Mouse (Mus musculus) liver, adult 2 months (tissue): ENCODE results near the gene Apom. TPM values are rescaled to one million over a fixed set of nuclear protein-coding genes. Genes with fewer than 3 reads are reported as not detected.
A peak's percentile ranks its signal among the peaks of the same experiment; 100 is the strongest.

Experiments used
- DNase-seq: peaks from one replicate; pipeline ENCODE4 v3.0.0-alpha.2; 2011; ENCODE audit warnings: low read depth, low spot score; ENCODE audit errors: extremely low read depth
- H3K27ac ChIP-seq: fragments of 200-500 bp; replicated peaks from 2 replicates; pipeline ENCODE4 v1.5.1; 2012; ENCODE audit warnings: low read depth, mild to moderate bottlenecking, control low read depth, inconsistent platforms, low read length; ENCODE audit not compliant: insufficient read depth
- H3K27me3 ChIP-seq: fragments of 200-500 bp; 2 replicates; pipeline ENCODE4 v1.6.1; 2012; ENCODE audit warnings: mild to moderate bottlenecking, moderate library complexity, low read length, inconsistent platforms; ENCODE audit not compliant: control insufficient read depth, insufficient read depth
- H3K36me3 ChIP-seq: fragments of 200-500 bp; 2 replicates; pipeline ENCODE4 v1.6.1; 2012; ENCODE audit warnings: low read length, inconsistent platforms; ENCODE audit not compliant: control insufficient read depth, insufficient read depth
- H3K4me1 ChIP-seq: fragments of 200-500 bp; 2 replicates; pipeline ENCODE4 v1.6.1; 2011; ENCODE audit warnings: low read length; ENCODE audit not compliant: control insufficient read depth, insufficient read depth
- H3K4me3 ChIP-seq: fragments of 200-500 bp; 2 replicates; pipeline ENCODE4 v1.5.1; 2011; ENCODE audit warnings: low read depth, mild to moderate bottlenecking, control low read depth, low read length, moderate library complexity; ENCODE audit not compliant: insufficient read depth
- H3K79me2 ChIP-seq: fragments of 200-500 bp; 2 replicates; pipeline ENCODE4 v1.6.1; 2012; ENCODE audit warnings: inconsistent platforms, mild to moderate bottlenecking, low read length, moderate library complexity; ENCODE audit not compliant: control insufficient read depth, insufficient read depth
- H3K9ac ChIP-seq: fragments of 200-500 bp; 2 replicates; pipeline ENCODE4 v1.6.1; 2012; ENCODE audit warnings: low read depth, mild to moderate bottlenecking, control low read depth, inconsistent platforms, low read length
- CTCF ChIP-seq: fragments of 200-500 bp; IDR thresholded peaks from 2 replicates; pipeline ENCODE4 v1.5.1; 2011; ENCODE audit warnings: low read depth, low read length, control low read depth
- POLR2A ChIP-seq: fragments of 200-500 bp; IDR thresholded peaks from 2 replicates; pipeline ENCODE4 v1.6.1; 2011; ENCODE audit warnings: low read length, control low read depth; ENCODE audit not compliant: insufficient read depth; ENCODE audit errors: extremely low read depth
- WGBS: fragments of 180-500 bp; shearing (Covaris S2); methylation state at CpG from one replicate; pipeline ENCODE4 v1.1.7; 2018; 5-methylcytosine and 5-hydroxymethylcytosine counted together
- polyA plus RNA-seq: library from polyadenylated mRNA; depleted of rRNA; stranded (reverse); fragments of >200 nt; gene quantifications from 2 replicates; pipeline ENCODE4 v1.2.3, GENCODE M21; 2012
- total RNA-seq: library from RNA; depleted of rRNA; stranded (reverse); fragments of >200 nt; gene quantifications from 2 replicates; pipeline ENCODE4 v1.2.3, GENCODE M21; 2014

The Apom gene
- total and polyA plus RNA-seq, 2 experiments = 432 to 575 TPM

DNA sequence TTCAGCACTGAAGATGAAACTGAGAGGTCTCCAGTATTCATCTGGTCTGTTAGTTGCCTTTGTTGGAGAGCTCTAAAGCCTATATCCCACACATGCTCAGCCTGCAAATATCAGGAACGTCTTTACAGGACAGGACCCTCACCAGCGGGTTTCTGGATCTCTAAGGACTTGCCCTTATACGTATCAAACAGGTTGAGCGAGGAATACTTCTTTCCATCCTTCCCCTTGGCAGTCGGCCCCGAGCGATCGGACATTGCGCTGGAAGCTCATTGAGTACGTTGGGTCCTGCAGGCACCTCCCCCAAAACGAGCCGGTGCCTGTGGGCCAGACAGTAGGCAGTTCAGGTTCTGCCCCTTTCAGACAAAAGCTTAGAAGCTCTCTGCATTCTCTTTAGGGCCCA lies 30.9 kb upstream of the Apom start:
- Histone ChIP-seq H3K4me3 (no peak overlapping the region), H3K4me1 (peaks cover 5% of the 10 kb centered on the region), H3K27me3 (no peaks in the 10 kb centered on the region), H3K27ac (no peak overlapping the region), H3K9ac (no peak overlapping the region), H3K36me3 (peaks cover 41% of the 10 kb centered on the region), H3K79me2 (peaks cover 39% of the 10 kb centered on the region)
- peak; percentile 49 for DNase-seq
- TF ChIP-seq POLR2A (no peak), CTCF (no peak)
- 8% methylated on average over 12 of the region's 12 CpGs for WGBS

- peaks cover 46% of the 10 kb centered on the region for H3K36me3 ChIP-seq
- 72% methylated on average over 14 of the region's 14 CpGs for WGBS
- no peak overlapping the region for H3K9ac ChIP-seq
Observed at GRCm38 (mm10) chr17:35162121-35162520, 30.3 kb upstream of the Apom start.

DNA sequence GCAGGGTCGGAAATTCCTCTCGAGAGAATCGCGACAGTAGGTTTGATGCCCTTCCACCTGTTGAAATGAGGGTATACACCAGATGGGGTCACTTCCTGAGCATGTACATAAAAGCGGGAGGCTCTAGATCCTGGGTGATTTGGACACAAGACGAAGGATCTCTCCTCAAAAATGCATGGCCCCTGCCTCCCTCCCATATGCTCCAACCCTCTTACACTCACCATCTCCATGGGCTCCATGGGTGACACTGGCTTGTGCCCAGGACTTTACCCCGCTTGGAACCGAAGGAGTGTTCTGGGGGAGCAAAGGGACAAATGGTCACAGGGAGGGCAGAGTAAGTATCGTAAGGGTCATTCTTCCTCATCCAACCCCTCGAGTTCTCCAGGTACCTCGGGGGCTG lies 29.6 kb upstream of the Apom start:
- no peak for DNase-seq
- H3K4me3 ChIP-seq = no peak overlapping the region
- peaks cover 5% of the 10 kb centered on the region for H3K4me1 ChIP-seq
- no peaks in the 10 kb centered on the region for H3K27me3 ChIP-seq
- H3K27ac ChIP-seq = no peak overlapping the region
- peaks cover 52% of the 10 kb centered on the region for H3K36me3 ChIP-seq
- WGBS = 78% methylated on average over 11 of the region's 11 CpGs
- TF ChIP-seq POLR2A (no peak), CTCF (no peak)
- H3K79me2 ChIP-seq = peaks cover 39% of the 10 kb centered on the region
- no peak overlapping the region for H3K9ac ChIP-seq

More at GRCm38 (mm10) chr17:35162121-35162520, 30.3 kb upstream of the Apom start:
- H3K4me3 ChIP-seq = no peak overlapping the region
- H3K4me1 ChIP-seq = peaks cover 5% of the 10 kb centered on the region
- DNase-seq = no peak
- no peak for TF ChIP-seq POLR2A
- no peak for TF ChIP-seq CTCF
- peaks cover 39% of the 10 kb centered on the region for H3K79me2 ChIP-seq
- H3K27ac ChIP-seq = no peak overlapping the region
- H3K27me3 ChIP-seq = no peaks in the 10 kb centered on the region

DNA sequence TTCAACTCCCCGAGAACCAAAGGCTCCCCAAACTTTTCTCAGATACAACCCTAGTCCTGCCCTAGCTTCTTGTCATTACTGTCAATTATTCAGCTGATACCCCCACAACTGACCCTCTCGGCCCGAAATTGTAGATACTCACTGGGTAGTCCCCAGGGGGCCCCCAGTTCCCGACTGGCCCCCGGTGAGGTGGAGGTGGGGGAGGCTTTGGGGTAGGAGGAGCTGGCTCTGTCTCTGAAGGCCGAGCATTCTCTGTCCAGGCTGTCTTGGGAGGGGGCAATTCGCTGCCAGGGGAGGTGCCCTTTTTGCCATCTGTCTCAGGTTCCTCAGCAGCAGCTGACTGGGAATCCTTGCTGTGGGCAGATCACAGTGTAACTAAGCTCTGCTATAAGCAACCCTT lies 27.8 kb upstream of the Apom start:
- Histone ChIP-seq H3K9ac (no peak overlapping the region), H3K27ac (no peak overlapping the region), H3K79me2 (peaks cover 39% of the 10 kb centered on the region), H3K27me3 (no peaks in the 10 kb centered on the region), H3K4me3 (no peak overlapping the region), H3K4me1 (peaks cover 2% of the 10 kb centered on the region), H3K36me3 (peaks cover 64% of the 10 kb centered on the region)
- no peak for TF ChIP-seq POLR2A
- no peak for DNase-seq
- WGBS = 92% methylated on average over 7 of the region's 7 CpGs

- H3K27me3 ChIP-seq = no peaks in the 10 kb centered on the region
- H3K4me1 ChIP-seq = peaks cover 2% of the 10 kb centered on the region
- H3K27ac ChIP-seq = no peak overlapping the region
- H3K9ac ChIP-seq = no peak overlapping the region
- peaks cover 34% of the 10 kb centered on the region for H3K79me2 ChIP-seq
- 90% methylated on average over 16 of the region's 16 CpGs for WGBS
- no peak overlapping the region for H3K4me3 ChIP-seq
- DNase-seq = no peak
- TF ChIP-seq CTCF (no peak), POLR2A (no peak)
- peaks cover 70% of the 10 kb centered on the region for H3K36me3 ChIP-seq
Observed at GRCm38 (mm10) chr17:35158850-35159593, 27.2 kb upstream of the Apom start.

GRCm38 (mm10) chr17:35157661-35158175 lies 25.9 kb upstream of the Apom start:
- 94% methylated on average over 8 of the region's 8 CpGs for WGBS
- Histone ChIP-seq H3K79me2 (peaks cover 27% of the 10 kb centered on the region), H3K27me3 (no peaks in the 10 kb centered on the region), H3K27ac (no peak overlapping the region), H3K9ac (no peak overlapping the region), H3K4me1 (no peaks in the 10 kb centered on the region; the same call in 1 of the 2 replicates), H3K4me3 (no peak overlapping the region), H3K36me3 (peaks cover 82% of the 10 kb centered on the region)
- no peak for DNase-seq
- TF ChIP-seq POLR2A (no peak), CTCF (no peak)
